ENCODE assay signal across 28 mouse cellular contexts in the genomic region with DNA sequence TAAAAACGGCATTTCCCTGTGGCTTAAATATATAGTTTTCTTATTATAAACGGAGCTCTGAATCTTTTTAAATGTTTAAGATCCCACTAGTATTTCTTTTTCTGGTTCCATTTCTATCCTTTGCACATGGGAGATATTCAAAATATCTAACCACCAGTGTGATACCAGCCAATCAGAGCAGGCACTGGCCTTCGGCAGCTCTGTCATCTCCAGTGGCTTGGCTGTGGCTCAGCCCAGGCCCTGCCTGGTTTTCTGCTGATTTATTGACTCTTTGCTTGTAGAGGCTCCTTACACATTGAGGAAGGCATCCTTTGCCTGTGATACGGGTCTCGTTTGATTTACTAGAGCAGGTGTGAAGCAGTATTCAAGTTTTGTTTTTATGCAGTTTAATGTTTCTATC.
"Had no signal": no experiment of that assay in that cellular context is flagged by ENCODE, and none has a peak within 500 bp of the region (broad histone marks: within the 10 kb centered on the region; RNA-seq: fewer than 3 reads in every experiment).

No protein-coding gene starts in this region.

- ATAC-seq: liver, embryonic 12.5 days; liver, postnatal 0 days; midbrain, embryonic 15.5 days; midbrain, embryonic 16.5 days had no signal

- H3K4me2 ChIP-seq: limb, embryonic 12.5 days; limb, embryonic 13.5 days; limb, embryonic 15.5 days; liver, embryonic 11.5 days; liver, embryonic 12.5 days; liver, embryonic 13.5 days; liver, embryonic 15.5 days; lung, embryonic 14.5 days; lung, embryonic 15.5 days; midbrain, embryonic 11.5 days; midbrain, embryonic 12.5 days; midbrain, embryonic 15.5 days had no signal

- H3K36me3 ChIP-seq: limb, embryonic 15.5 days; liver, embryonic 12.5 days; liver, embryonic 13.5 days; liver, embryonic 15.5 days; lung, embryonic 15.5 days; midbrain, embryonic 15.5 days had no signal

- H3K9me3 ChIP-seq: limb, embryonic 10.5 days; limb, embryonic 12.5 days; limb, embryonic 13.5 days; limb, embryonic 15.5 days; liver, embryonic 12.5 days; liver, embryonic 13.5 days; liver, embryonic 15.5 days; lung, embryonic 15.5 days; megakaryocyte, embryonic 14.5 days; midbrain, embryonic 10.5 days; midbrain, embryonic 12.5 days; midbrain, embryonic 15.5 days had no signal

- H3K9ac ChIP-seq: limb, embryonic 12.5 days; limb, embryonic 13.5 days; limb, embryonic 15.5 days; liver, embryonic 12.5 days; liver, embryonic 13.5 days; liver, embryonic 14.5 days; liver, embryonic 15.5 days; liver, postnatal 0 days; lung, embryonic 14.5 days; lung, embryonic 15.5 days; midbrain, embryonic 12.5 days; midbrain, embryonic 15.5 days had no signal

- H3K4me3 ChIP-seq: left cerebral cortex, adult 2 months; limb, embryonic 10.5 days; limb, embryonic 12.5 days; limb, embryonic 13.5 days; limb, embryonic 15.5 days; liver, embryonic 12.5 days; liver, embryonic 13.5 days; liver, embryonic 15.5 days; lung, embryonic 15.5 days; megakaryocyte, embryonic 14.5 days; midbrain, embryonic 10.5 days; midbrain, embryonic 12.5 days; midbrain, embryonic 15.5 days; myocyte had no signal

- H3K4me1 ChIP-seq: liver, embryonic 12.5 days; liver, embryonic 13.5 days; liver, embryonic 15.5 days; lung, embryonic 15.5 days; megakaryocyte, embryonic 14.5 days had no signal

- H3K27ac ChIP-seq: left cerebral cortex, adult 2 months; limb, embryonic 10.5 days; limb, embryonic 12.5 days; limb, embryonic 13.5 days; limb, embryonic 15.5 days; liver, embryonic 12.5 days; liver, embryonic 13.5 days; liver, embryonic 14.5 days; liver, embryonic 15.5 days; lung, embryonic 15.5 days; macrophage; midbrain, embryonic 10.5 days; midbrain, embryonic 12.5 days; midbrain, embryonic 15.5 days had no signal

- DNase-seq: left cerebral cortex, postnatal 4 days; liver; liver, embryonic 13.5 days; liver, postnatal 0 days; lung, adult 2 months; lung, embryonic 14.5 days; lung, postnatal 10 days; lung, postnatal 14 days; lung, postnatal 4 days; midbrain, embryonic 14.5 days had no signal

- H3K27me3 ChIP-seq: limb, embryonic 12.5 days; limb, embryonic 13.5 days; limb, embryonic 15.5 days; liver, embryonic 12.5 days; liver, embryonic 13.5 days; liver, embryonic 15.5 days; lung, embryonic 15.5 days; megakaryocyte, embryonic 14.5 days; midbrain, embryonic 12.5 days; midbrain, embryonic 15.5 days had no signal
